Mouse (Mus musculus) kidney, adult 2 months (tissue): ENCODE results near the gene Rap1gap2.

ENCODE experiments used
- CTCF ChIP-seq: fragments of 200-500 bp; conservative IDR thresholded peaks from 2 replicates; pipeline ENCODE4 v1.5.1; 2011; ENCODE audit warnings: low read depth, mild to moderate bottlenecking, control low read depth, low read length, moderate library complexity, mixed read lengths; ENCODE audit not compliant: insufficient read depth, insufficient read length
- POLR2A ChIP-seq: fragments of 200-500 bp; IDR thresholded peaks from one replicate; pipeline ENCODE4 v1.6.1; 2011; ENCODE audit warnings: low read depth, low read length, control low read depth

DNA sequence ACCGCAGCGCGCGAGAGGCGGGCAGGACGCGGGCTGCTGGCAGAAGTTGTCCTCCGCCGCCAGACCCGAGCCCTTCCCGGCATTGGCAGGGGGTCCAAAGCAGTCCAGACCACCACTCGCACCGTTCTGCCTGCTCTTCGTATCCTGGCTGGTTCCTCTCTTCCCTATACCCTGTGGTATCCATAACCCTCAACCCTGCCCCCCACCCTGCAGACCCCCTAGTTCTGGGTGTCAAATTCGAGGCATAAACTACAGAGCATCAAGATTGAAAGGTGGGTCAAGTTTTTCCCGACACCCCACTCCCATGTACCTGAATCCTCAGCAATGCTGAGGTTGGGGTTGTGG lies 9.2 kb upstream of the Rap1gap2 start:
- TF ChIP-seq POLR2A, result no peak
- no peak for TF ChIP-seq CTCF
